Mouse (Mus musculus) left cerebral cortex, postnatal 4 days (tissue): ENCODE measurements around the gene Trim71. TPM values are rescaled to one million over a fixed set of nuclear protein-coding genes. Genes with fewer than 3 reads are reported as not detected.

Experiments
- DNase-seq: peaks from one replicate; pipeline ENCODE4 v3.0.0-alpha.2; 2022
- intact Hi-C: fragments of 180-260 bp; cut with DNase I; formaldehyde crosslinking; loops from one replicate; pipeline ENCODE4 v1.15.1; 2025
- total RNA-seq, 2 experiments: library from RNA; stranded (reverse); gene quantifications; 2 replicates each; pipeline ENCODE4 v1.2.3; 2021

Gene Trim71
- total RNA-seq = under 1 TPM; 0.06 to 0.14 TPM

DNA sequence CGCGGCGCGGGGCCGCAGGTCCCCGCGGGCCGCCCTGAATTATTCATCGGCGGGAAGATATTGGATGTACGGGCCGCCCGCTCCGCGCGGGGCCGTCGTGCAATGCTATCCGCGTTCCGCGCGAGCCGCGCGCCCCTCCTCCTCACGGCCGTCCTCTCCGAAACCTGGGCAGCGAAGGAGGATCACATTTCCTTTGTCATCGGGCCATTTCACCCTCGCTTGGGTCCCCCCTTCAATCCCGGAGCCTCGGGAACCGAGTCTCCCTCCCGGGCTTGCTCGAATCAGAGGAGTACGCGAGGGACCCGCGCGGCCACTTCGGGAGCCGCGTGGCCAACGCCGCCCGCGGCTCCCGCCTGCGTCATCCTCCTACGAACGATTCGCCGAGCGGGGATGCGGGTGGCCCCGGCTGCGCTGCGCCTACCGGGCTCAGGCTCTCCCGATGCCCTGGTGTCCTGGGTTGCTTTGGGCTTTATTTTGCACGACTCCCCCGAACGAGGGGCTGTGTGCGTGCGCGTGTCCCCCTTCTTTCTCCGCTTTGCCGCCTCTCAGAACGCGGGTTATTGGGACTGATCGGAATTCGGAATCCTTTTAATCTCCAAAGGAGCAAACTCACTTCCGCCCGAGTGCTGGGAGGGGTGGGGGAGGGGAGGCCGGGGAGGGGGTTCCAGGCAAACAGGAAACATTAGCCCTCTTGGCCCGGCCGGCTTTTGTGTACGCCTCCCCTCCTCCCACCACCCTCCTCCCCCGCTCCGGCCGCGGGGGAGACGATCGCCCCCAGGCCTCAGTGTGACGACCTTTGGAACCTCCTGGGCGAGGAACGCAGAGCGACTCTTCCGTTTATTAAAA is at the start of gene Trim71:
TSS of gene Trim71 (minus strand) at position 609 of the 846 bp plus-strand sequence.
- no peak for DNase-seq
- intact Hi-C loops = no loop called here

- intact Hi-C loops = no loop called here
- DNase-seq = no peak
Observed at GRCm38 (mm10) chr9:114613026-114613425, 48.9 kb upstream of the Trim71 start.

- DNase-seq = no peak
- intact Hi-C loops = no loop called here
Observed at GRCm38 (mm10) chr9:114612566-114612965, 48.4 kb upstream of the Trim71 start.

DNA sequence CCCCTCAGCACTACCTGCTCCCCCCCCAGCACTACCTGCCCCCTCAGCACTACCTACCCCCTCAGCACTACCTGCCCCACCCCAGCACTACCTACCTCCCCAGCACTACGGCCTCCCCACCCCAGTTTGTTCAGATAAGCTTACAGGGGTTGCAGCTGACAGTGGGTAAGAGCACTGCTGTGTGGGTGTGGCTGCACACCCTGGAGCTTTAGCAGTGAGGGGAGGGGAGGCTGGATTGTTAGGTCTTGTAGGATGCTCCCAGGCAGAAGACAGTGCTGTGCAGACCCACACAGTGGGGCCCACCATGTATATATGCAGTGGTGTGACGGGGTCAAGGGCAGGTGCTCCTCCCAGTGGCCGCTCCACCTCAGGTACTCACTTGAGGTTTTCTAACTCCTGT is 46.1 kb upstream of the Trim71 start:
- intact Hi-C loops = no loop called here
- DNase-seq = no peak

GRCm38 (mm10) chr9:114603876-114604540 is 39.8 kb upstream of the Trim71 start:
- DNase-seq = peak; percentile 91
- intact Hi-C loops = no loop called here

DNA sequence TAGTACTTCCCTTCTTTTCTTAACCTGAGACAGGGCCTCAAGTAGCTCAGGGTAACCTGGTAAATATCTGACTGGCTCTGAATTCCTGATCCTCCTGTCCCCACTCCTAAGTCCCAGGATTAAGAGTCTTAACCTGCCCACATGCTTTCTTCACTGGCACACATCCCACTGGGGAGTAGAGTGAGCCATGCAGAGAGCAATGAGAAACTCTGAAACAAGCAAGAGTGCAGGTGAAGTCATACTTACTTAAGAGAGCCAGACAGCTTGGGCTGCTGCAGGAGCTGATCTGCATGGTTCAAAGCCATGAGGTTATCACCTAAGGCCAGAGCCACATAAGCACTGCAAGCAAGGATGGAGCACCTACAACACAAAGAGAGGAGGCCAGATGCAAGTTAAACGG is 36.9 kb upstream of the Trim71 start:
- intact Hi-C loops = no loop called here
- no peak for DNase-seq

- intact Hi-C loops = no loop called here
Observed at GRCm38 (mm10) chr9:114585017-114585345, 20.8 kb upstream of the Trim71 start.

DNA sequence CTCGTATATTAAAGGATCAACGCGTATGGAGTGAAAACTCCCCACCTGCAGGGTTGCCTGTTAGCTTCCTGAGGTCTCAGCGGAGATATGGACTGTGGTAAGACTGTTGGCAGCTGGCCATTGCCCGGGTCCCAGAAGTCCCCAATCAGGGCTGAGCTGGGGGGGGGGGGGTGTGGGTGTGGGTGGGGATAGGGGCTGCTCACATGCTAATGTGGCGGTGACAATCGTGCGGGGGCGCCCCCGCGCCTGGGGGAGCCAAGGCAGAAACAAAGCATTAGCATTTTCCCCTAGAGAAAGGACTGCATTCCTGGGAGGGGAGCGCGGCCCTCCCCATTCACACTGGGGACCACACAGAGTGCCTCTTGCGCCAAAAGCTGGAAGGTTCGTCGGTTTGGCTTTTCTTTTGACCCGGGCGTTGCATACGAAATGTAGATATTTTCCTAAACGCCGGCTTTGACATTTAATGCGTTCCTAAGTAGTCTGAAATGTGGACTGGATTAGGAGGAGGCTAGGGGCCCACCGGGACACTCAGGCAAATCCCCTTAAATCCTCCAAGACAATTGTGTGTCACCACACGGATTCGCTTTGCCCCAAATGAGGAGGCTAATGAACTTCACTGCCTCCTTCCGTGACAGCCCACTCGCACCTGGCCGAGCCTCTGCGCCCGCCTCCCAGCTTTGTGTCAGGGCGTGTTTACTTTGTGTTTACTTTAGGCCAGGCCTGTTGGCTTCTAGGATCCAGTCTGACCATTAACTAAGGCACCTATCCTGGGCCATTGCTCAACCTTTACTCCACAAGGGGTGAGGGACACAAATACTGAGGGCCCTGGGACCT is 20.2 kb upstream of the Trim71 start:
- intact Hi-C loops = loop anchor here (5.0 kb wide), 2 partner anchors 82 to 167 kb away; partner anchors contain the start of gene Ccr4
- DNase-seq = peak; percentile 43

More at GRCm38 (mm10) chr9:114585017-114585345, 20.8 kb upstream of the Trim71 start:
- DNase-seq = no peak

DNA sequence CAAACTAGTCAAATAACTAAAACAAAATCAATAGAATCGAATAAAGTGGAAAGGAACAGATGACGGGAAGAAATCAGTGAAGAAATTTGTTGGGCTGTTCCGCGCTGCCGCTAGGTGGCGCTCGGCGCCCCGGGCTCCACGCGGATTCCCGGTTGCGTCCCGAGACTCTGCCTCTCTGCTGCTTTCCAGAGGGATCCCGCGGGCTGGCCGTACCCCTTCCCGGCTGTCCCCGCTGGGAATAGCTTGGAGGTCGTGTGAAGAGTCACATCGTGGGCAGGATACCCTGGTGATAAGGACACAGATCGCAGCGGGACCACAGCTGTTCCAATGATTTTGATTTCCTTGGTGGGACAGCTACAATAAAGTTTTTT is 19.6 kb upstream of the Trim71 start:
- peak; percentile 70 for DNase-seq
- intact Hi-C loops = loop anchor here (5.0 kb wide), 2 partner anchors 81 to 166 kb away; partner anchors contain the start of gene Ccr4

- DNase-seq = no peak
- intact Hi-C loops = no loop called here
Observed at GRCm38 (mm10) chr9:114578646-114579045, 14.5 kb upstream of the Trim71 start.

DNA sequence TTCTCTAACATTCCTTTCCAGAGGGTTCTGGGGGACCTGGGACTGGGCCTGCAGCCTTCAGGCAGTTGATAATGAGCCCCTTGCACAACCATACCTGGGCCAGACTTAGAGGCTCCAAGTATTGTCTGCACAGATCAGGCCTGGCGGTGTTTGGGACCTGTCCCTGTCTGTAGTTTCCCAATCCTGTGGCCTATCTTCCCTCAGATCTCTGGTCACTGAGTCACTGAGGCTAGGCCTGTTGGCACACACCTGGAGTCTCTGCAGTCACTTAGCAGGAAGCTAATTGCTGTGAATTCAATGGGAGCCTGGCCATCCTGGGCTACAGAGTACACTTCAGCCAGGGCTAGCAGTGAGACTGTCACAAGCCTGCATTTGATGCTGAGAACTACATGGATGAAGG is 11.8 kb upstream of the Trim71 start:
- intact Hi-C loops = no loop called here
- no peak for DNase-seq

DNA sequence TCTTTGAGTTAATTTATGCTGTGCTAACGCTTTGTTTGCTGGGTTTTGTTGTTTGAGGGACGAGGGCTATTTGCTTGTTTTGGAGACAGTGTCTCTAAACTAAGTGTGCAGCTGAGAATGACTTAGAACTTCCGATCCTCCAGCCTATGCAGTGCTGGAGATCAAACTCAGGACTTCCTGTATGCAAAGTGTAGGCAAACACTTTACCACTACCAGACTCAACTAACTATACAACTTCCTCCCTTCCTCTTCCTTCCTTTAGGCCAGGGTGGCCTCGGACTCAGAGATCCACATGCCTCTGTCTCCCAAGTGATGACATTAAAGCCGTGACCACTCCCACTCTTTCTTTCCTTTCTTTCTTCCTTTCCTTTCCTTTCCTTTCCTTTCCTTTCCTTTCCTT is 9.4 kb upstream of the Trim71 start:
- intact Hi-C loops = no loop called here

GRCm38 (mm10) chr9:114568682-114569474 is 4.7 kb upstream of the Trim71 start:
- intact Hi-C loops = no loop called here
- no peak for DNase-seq

More for the DNA sequence above, 9.4 kb upstream of the Trim71 start:
- no peak for DNase-seq

DNA sequence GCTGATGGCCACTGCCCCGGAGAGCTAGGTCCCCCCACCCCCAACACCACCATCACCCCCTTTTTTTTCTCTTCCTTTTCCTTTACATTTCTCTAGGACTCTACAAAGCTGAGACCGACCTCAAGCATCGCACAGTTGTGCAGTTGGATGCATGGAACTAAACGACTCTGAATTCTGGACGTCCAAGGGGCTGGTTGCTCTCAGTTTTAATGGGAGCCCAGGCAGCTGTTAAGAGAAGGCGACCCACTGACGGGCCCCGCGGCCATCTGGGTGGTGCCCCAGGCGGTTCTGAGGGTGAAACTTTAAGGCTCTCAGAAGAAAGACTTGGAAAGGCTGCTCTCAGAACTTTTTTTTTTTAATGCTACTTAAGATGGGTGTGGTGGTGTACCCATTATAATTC is 498 bp upstream of the Trim71 start:
- intact Hi-C loops = no loop called here
- DNase-seq = no peak

DNA sequence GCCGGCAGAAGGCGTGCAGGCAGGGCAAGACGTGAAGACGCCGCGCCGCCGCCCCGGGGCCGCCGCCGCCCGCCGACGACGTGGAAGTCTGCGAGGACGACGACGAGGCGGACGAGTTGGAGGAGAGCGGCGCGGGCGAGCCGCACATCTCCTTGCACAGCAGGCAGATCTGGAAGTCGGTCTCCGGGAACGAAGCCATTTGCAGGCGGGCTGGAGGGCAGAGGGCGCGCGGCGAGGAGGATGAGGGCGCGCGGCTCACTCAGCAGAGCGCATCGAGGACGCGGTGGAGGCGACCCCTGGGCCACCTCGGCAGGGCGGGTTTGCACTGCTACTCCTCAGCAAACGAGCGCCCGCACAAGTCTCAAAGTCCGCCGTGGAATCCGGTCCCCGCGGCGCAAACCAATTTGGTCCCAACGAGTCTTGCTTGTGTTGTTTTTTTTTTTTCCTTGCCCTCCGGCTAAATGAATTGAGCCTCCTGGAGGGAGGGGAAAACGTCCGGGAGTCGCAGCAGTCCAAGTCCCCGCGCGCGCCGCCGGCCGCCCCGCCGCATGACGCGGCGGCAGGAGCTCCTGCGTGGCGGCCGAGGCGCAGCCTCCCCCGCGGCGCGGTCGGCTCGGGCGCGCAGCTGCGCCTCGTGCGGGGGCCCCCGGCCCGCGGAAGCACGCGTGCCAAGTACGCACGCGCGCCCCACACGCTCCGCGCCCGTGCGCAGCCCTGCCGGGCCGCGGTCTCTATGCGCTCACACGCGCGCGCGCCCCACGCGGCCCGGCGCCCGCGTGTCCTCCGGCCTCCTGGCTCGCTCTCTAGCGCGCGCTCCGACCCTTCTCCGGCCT is 1.0 kb downstream of the Trim71 start:
- intact Hi-C loops = no loop called here
- no peak for DNase-seq

DNA sequence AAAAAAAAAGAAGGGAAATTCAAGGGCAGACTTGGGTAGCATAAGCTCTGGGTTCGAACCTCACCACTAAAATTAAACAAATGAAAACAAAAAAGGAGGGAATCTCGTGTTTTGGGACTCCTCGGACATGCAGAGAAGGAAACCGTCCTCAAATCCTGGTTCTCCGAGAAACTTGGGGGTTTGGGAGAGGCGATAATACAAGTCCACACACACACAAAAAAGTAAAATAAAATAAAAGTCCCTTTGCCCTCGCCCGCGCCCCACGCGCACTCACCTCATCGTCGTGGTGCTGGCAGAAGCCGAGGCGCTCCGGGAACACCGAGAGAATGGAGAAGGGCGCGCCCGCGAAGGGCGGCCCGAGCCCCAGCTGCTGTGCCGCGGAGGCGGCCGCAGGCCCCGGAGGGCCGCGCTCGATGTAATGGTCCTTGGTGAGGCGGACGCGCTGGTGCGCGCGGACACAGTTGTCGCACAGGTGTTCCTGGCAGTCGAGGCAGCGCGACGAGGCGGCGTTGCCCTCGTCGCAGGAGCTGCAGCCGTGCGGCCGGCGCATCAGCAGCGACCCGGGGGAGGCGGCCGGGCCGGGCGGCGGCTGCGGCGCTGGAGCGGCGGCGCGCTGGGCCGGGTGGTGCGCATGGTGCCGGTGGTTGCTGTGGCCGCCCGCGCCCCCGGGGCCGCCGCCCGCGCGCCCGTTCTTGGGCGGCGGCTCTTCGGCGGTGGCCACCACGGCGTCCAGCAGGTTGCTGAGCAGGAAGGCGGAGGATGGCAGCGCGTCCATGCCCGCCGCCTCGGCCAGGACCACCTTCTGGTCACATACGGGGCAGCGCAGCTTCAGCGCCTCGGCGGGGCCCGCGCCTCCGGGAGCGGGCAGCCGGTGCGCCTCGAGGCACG is 1.9 kb downstream of the Trim71 start:
- intact Hi-C loops = no loop called here
- no peak for DNase-seq

- intact Hi-C loops = no loop called here
- DNase-seq = no peak
Observed at GRCm38 (mm10) chr9:114561671-114561971, 2.5 kb downstream of the Trim71 start.

- DNase-seq = no peak
- intact Hi-C loops = no loop called here
Observed at GRCm38 (mm10) chr9:114560771-114561670, 3.1 kb downstream of the Trim71 start.
